Mouse (Mus musculus) ES-E14 (cell line): ENCODE data around the gene Ccnd3. TPM values are rescaled to one million over a fixed set of nuclear protein-coding genes. Genes with fewer than 3 reads are reported as not detected.

Experiments used
- DNase-seq: peaks from one replicate; pipeline ENCODE4 v3.0.0-alpha.2; 2013; ENCODE audit warnings: low read depth, low spot score
- H3K27ac ChIP-seq: 2 replicates; pipeline ENCODE4 v1.5.1; 2012; ENCODE audit warnings: low read depth, mild to moderate bottlenecking, low read length, moderate library complexity, mixed read lengths; ENCODE audit not compliant: poor library complexity, insufficient read depth, severe bottlenecking
- H3K36me3 ChIP-seq: 2 replicates; pipeline ENCODE4 v1.6.1; 2012; ENCODE audit warnings: mild to moderate bottlenecking, low read length, moderate library complexity, mixed read lengths; ENCODE audit not compliant: control insufficient read depth, poor library complexity, insufficient read depth, severe bottlenecking
- H3K4me1 ChIP-seq, 2 experiments: fragments of 150-350 bp in 1 of 2; sonication (generic) in 1 of 2; 2 replicates each; pipeline ENCODE4 v1.6.1; 2012; ENCODE audit warnings: low read length in 2 of 2, mild to moderate bottlenecking in 1 of 2, mixed read lengths in 1 of 2; ENCODE audit not compliant: control insufficient read depth in 2 of 2, insufficient read depth in 2 of 2, poor library complexity in 1 of 2
- H3K4me3 ChIP-seq, 2 experiments: fragments of 150-350 bp in 1 of 2; sonication (generic) in 1 of 2; 2 replicates each; pipeline ENCODE4 v1.5.1; 2012; ENCODE audit warnings: low read length in 2 of 2, low read depth in 1 of 2, mild to moderate bottlenecking in 1 of 2, mixed read lengths in 1 of 2; ENCODE audit not compliant: insufficient read depth in 1 of 2, poor library complexity in 1 of 2, severe bottlenecking in 1 of 2
- H3K9ac ChIP-seq: 2 replicates; pipeline ENCODE4 v1.6.1; 2012; ENCODE audit warnings: low read depth, mild to moderate bottlenecking, low read length, mixed read lengths; ENCODE audit not compliant: poor library complexity, insufficient read depth, severe bottlenecking
- H3K9me3 ChIP-seq: fragments of 150-350 bp; sonication (generic); 2 replicates; pipeline ENCODE4 v1.6.1; 2012; ENCODE audit warnings: low read depth, mild to moderate bottlenecking, low read length; ENCODE audit not compliant: control insufficient read depth, insufficient read depth
- CHD2 ChIP-seq: IDR thresholded peaks from 2 replicates; pipeline ENCODE4 v1.6.1; 2014; ENCODE audit warnings: mild to moderate bottlenecking, low read depth, low read length, inconsistent platforms
- HCFC1 ChIP-seq: IDR thresholded peaks from 2 replicates; pipeline ENCODE4 v1.6.1; 2012; ENCODE audit warnings: low read length, inconsistent platforms, borderline replicate concordance; ENCODE audit not compliant: insufficient read depth
- MAFK ChIP-seq: IDR thresholded peaks from 2 replicates; pipeline ENCODE4 v1.6.1; 2014; ENCODE audit warnings: mild to moderate bottlenecking, low read depth, low read length, inconsistent platforms; ENCODE audit not compliant: insufficient read depth
- ZC3H11A ChIP-seq: IDR thresholded peaks from 2 replicates; pipeline ENCODE4 v1.6.1; 2012; ENCODE audit warnings: low read depth, mild to moderate bottlenecking, inconsistent platforms, low read length, borderline replicate concordance
- ZNF384 ChIP-seq: IDR thresholded peaks from 2 replicates; pipeline ENCODE4 v1.6.1; 2012; ENCODE audit warnings: low read depth, low read length, inconsistent platforms
- in situ Hi-C, 2 experiments: fragments of 600-800 bp; cut with MboI; formaldehyde crosslinking; loops; one replicate each; pipeline ENCODE4 v1.15.1; 2025; ENCODE audit warnings: low sequenced_read_pairs in 2 of 2, inconsistent platforms in 1 of 2; ENCODE audit not compliant: unreplicated experiment in 2 of 2
- total RNA-seq: library from RNA; depleted of rRNA; stranded (reverse); fragments of 300-350 nt; gene quantifications from 2 replicates; pipeline ENCODE4 v1.2.3, GENCODE M21; 2012

Ccnd3 gene
- total RNA-seq, 1 experiment: 131 TPM

GRCm38 (mm10) chr17:47614018-47614417, 109.2 kb downstream of the Ccnd3 start:
- H3K36me3 ChIP-seq: peaks cover 12% of the 10 kb centered on the region
- H3K4me1 ChIP-seq: peaks cover 2 to 3% of the 10 kb centered on the region in 2 experiments; a peak in 1 of 4 replicates
- H3K9ac ChIP-seq: no peak overlapping the region
- no peak overlapping the region for H3K27ac ChIP-seq
- no peak for TF ChIP-seq ZC3H11A
- no peak for TF ChIP-seq MAFK
- no peak for DNase-seq
- no peak overlapping the region for H3K4me3 ChIP-seq
- in situ Hi-C loops: no loop called here
- H3K9me3 ChIP-seq: no peaks in the 10 kb centered on the region

- in situ Hi-C loops: no loop called here
- Histone ChIP-seq H3K9me3 (no peaks in the 10 kb centered on the region), H3K9ac (no peak overlapping the region), H3K27ac (no peak overlapping the region), H3K4me3 (no peak overlapping the region), H3K4me1 (peaks cover 2 to 3% of the 10 kb centered on the region in 2 experiments; a peak in 1 of 4 replicates), H3K36me3 (peaks cover 12% of the 10 kb centered on the region)
- no peak for DNase-seq
- TF ChIP-seq ZC3H11A (no peak), CHD2 (no peak), HCFC1 (no peak), MAFK (no peak), ZNF384 (no peak)
These were observed 111.3 kb downstream of the Ccnd3 start for GRCm38 (mm10) chr17:47616119-47616518.

- peaks cover 2 to 3% of the 10 kb centered on the region in 2 experiments; a peak in 1 of 4 replicates for H3K4me1 ChIP-seq
- H3K9ac ChIP-seq: no peak overlapping the region
- DNase-seq: no peak
- H3K4me3 ChIP-seq: no peak overlapping the region
- peaks cover 12% of the 10 kb centered on the region for H3K36me3 ChIP-seq
- in situ Hi-C loops: no loop called here
- H3K9me3 ChIP-seq: no peaks in the 10 kb centered on the region
- TF ChIP-seq MAFK (no peak), CHD2 (no peak), HCFC1 (no peak), ZC3H11A (no peak), ZNF384 (no peak)
- H3K27ac ChIP-seq: no peak overlapping the region
These were observed 111.8 kb downstream of the Ccnd3 start for GRCm38 (mm10) chr17:47616652-47617051.

GRCm38 (mm10) chr17:47617605-47618307, 112.9 kb downstream of the Ccnd3 start:
- in situ Hi-C loops: no loop called here
- H3K27ac ChIP-seq: no peak overlapping the region

More at GRCm38 (mm10) chr17:47617605-47618307, 112.9 kb downstream of the Ccnd3 start:
- Histone ChIP-seq H3K4me3 (no peak overlapping the region), H3K4me1 (0 out of 4 replicates have a peak, but pooled peaks cover 0 to under 1% of the 10 kb centered on the region in 2 experiments), H3K9ac (no peak overlapping the region), H3K9me3 (no peaks in the 10 kb centered on the region), H3K36me3 (peaks cover 18% of the 10 kb centered on the region)
- DNase-seq: no peak
- TF ChIP-seq MAFK (no peak), ZC3H11A (no peak), HCFC1 (no peak), ZNF384 (no peak), CHD2 (no peak)
